Mouse (Mus musculus): Measurements from ENCODE around the gene 0610010F05Rik. TPM values are rescaled to one million over a fixed set of nuclear protein-coding genes. Genes with fewer than 3 reads are reported as not detected.
"Not testable (repeated sequence)": the region's sequence is repeated elsewhere in the genome, so short reads cannot be mapped to it uniquely, and the experiment has no call there.

0610010F05Rik gene
- total RNA-seq, 1 experiment from 2014 or later = 7.4 TPM

GRCm38 (mm10) chr11:23614546-23614945 lies 18.9 kb downstream of the 0610010F05Rik start:
- no peak for ATAC-seq (ENCODE audit: extremely low read depth, insufficient number of reproducible peaks, low FRiP score, poor library complexity, severe bottlenecking)

- not testable (repeated sequence) for ATAC-seq (ENCODE audit: extremely low read depth, insufficient number of reproducible peaks, low FRiP score, poor library complexity, severe bottlenecking)
These were observed 26.1 kb downstream of the 0610010F05Rik start for GRCm38 (mm10) chr11:23607291-23607690.

DNA sequence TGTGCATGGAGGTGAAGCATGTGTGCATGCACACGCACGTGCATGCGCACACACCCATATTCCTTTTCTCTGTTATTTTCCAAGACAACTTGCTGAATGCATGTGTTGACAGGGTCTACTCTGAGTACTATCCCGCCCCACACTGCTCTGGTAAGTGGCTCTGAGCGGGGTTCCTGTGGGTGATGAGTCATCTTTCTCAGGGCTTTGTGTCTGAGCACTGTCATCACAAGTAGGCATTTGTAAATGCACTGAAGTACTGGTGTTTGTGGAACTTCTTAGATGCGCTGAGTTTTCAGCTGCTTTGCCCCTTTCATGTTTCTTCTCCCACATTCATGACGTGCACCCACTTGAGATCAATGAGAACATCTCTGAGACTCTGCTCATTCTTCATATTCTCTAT lies 63.3 kb downstream of the 0610010F05Rik start:
- ATAC-seq (ENCODE audit: extremely low read depth, insufficient number of reproducible peaks, low FRiP score, poor library complexity, severe bottlenecking) = no peak

- peak; percentile 83 for ATAC-seq (ENCODE audit: extremely low read depth, insufficient number of reproducible peaks, low FRiP score, poor library complexity, severe bottlenecking)
These were observed 67.7 kb downstream of the 0610010F05Rik start for GRCm38 (mm10) chr11:23565761-23566160.

DNA sequence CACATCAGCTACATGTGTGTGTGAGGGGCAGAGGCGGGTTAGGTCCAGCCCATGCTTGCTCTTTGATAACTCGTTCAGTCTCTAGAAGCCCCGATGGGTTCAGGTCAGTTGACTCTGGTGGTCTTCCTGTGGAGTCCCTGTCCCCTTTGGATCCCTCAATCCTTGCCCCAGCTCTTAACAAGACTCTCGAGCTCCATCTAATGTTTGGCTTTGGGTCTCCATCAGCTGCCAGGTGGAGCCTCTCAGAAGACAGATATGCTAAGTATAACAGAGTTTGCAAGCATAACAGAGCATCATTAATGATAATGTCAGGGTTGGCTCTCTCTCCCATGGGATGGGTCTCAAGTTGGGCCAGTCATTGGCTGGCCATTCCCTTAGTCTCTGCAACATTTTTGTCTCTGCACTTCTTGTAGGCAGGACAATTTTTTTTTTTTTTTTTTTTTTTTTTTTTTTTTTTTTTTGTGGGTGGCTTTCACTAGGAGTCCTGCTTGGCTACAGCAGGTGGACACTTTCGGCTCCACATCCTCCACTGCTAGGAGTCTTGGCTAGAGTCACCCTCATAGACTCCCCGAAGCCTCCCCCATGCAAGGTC lies 76.3 kb downstream of the 0610010F05Rik start:
- no peak for ATAC-seq (ENCODE audit: extremely low read depth, insufficient number of reproducible peaks, low FRiP score, poor library complexity, severe bottlenecking)

GRCm38 (mm10) chr11:23537446-23537845 lies 96.0 kb downstream of the 0610010F05Rik start:
- ATAC-seq (ENCODE audit: extremely low read depth, insufficient number of reproducible peaks, low FRiP score, poor library complexity, severe bottlenecking) = no peak

GRCm38 (mm10) chr11:23520473-23521205 lies 112.8 kb downstream of the 0610010F05Rik start, which contains the start of gene 1700093K21Rik:
Gene 1700093K21Rik, minus strand, starts transcription at chr11:23521155.
- no peak for ATAC-seq (ENCODE audit: extremely low read depth, insufficient number of reproducible peaks, low FRiP score, poor library complexity, severe bottlenecking)

GRCm38 (mm10) chr11:23518981-23519380 lies 114.5 kb downstream of the 0610010F05Rik start:
- no peak for ATAC-seq (ENCODE audit: extremely low read depth, insufficient number of reproducible peaks, low FRiP score, poor library complexity, severe bottlenecking)

- no peak for ATAC-seq (ENCODE audit: extremely low read depth, insufficient number of reproducible peaks, low FRiP score, poor library complexity, severe bottlenecking)
These were observed 118.1 kb downstream of the 0610010F05Rik start for GRCm38 (mm10) chr11:23515315-23515714.

Other genes with a start within 250 kb of the 0610010F05Rik start
- gene Ahsa2, start 135.6 kb downstream of the 0610010F05Rik start, total RNA-seq (2017) = 29.3 and 40.6 TPM in 2 replicates
- gene 1700093K21Rik, start 112.5 kb downstream of the 0610010F05Rik start, total RNA-seq (2017) = not detected in 2 replicates
- 22.0 and 27.1 TPM in 2 replicates for gene Pus10, start 32.0 kb upstream of the 0610010F05Rik start, total RNA-seq (2017)
- gene Pex13, start 32.3 kb upstream of the 0610010F05Rik start, total RNA-seq (2017) = 16.1 and 18.5 TPM in 2 replicates
- gene Rel, start 137.3 kb upstream of the 0610010F05Rik start, total RNA-seq (2017) = 53.0 and 56.8 TPM in 2 replicates